Mouse (Mus musculus) myocyte (in vitro differentiated cells): ENCODE measurements at regions not wholly inside any gene's neighbourhood (a gene's known extent, or its start where the extent isn't known, plus 50 kb on each side); places are given as distances from the start of the nearest gene placed in this dataset.

ENCODE experiments used
- MYOD1 ChIP-seq, 3 experiments: IDR thresholded peaks; one replicate each; pipeline ENCODE4 v1.6.1; 2011; ENCODE audit warnings: control low read depth in 2 of 3, low read depth in 2 of 3, mild to moderate bottlenecking in 2 of 3, moderate library complexity in 1 of 3; ENCODE audit not compliant: insufficient read length in 2 of 3, control insufficient read depth in 1 of 3
- MYOG ChIP-seq, 3 experiments: IDR thresholded peaks; one replicate each; pipeline ENCODE4 v1.6.1; 2011; ENCODE audit warnings: control low read depth in 2 of 3, low read depth in 2 of 3, mild to moderate bottlenecking in 2 of 3; ENCODE audit not compliant: insufficient read length in 2 of 3, control insufficient read depth in 1 of 3, insufficient read depth in 1 of 3
- POLR2A ChIP-seq: IDR thresholded peaks from one replicate; pipeline ENCODE4 v1.6.1; 2011; ENCODE audit warnings: low read depth, mild to moderate bottlenecking, control low read depth, moderate library complexity; ENCODE audit not compliant: insufficient read length

DNA sequence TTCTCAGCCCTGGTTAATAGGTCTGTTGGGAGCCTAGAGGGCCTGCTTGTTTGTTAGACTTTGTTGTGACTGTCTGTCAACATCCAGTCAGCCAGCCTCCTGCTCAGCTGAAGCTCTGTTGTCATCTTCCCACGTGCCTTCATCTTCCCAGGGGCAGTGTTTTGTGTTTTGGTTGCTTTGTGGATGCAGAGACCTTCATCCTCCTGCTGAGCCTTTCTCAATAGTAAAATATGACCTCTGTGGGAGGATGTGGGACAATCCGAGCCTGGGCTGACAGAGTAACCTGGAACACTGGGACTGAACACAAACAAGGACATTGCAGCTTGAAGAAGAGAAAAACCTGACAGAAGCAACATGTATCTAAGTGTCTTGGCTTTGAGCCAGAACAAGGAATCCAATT is 168.7 kb upstream of the Prdm1 start:
- TF ChIP-seq POLR2A (no peak), MYOD1 (IDR thresholded peaks at IDR 0.05; ENCODE audit: control insufficient read depth in 1 of 3, insufficient read length in 2 of 3, low read depth in 2 of 3) (no peak), MYOG (IDR thresholded peaks at IDR 0.05; ENCODE audit: control insufficient read depth in 1 of 3, insufficient read depth in 1 of 3, insufficient read length in 2 of 3, low read depth in 2 of 3) (no peak)
